Mouse (Mus musculus): ENCODE measurements around the gene Akap1.

Akap1 gene

GRCm38 (mm10) chr11:88873667-88874030 is 9.3 kb upstream of the Akap1 start:
- DNase-seq = no peak

GRCm38 (mm10) chr11:88873027-88873666 is 8.8 kb upstream of the Akap1 start:
- DNase-seq = no peak

- no peak for DNase-seq
Observed at GRCm38 (mm10) chr11:88869443-88869842, 5.1 kb upstream of the Akap1 start.

- DNase-seq = peak; percentile 68
Observed at GRCm38 (mm10) chr11:88863904-88864457, 405 bp downstream of the Akap1 start.

- DNase-seq = peak; percentile 73
Observed at GRCm38 (mm10) chr11:88863071-88863903, 1.1 kb downstream of the Akap1 start.

GRCm38 (mm10) chr11:88862355-88862754 is 2.0 kb downstream of the Akap1 start:
- DNase-seq = no peak

GRCm38 (mm10) chr11:88861060-88861459 is 3.3 kb downstream of the Akap1 start:
- no peak for DNase-seq

GRCm38 (mm10) chr11:88860641-88861040 is 3.7 kb downstream of the Akap1 start:
- DNase-seq = no peak

GRCm38 (mm10) chr11:88857311-88858005 is 6.9 kb downstream of the Akap1 start:
- DNase-seq = no peak

- DNase-seq = no peak
Observed at GRCm38 (mm10) chr11:88856383-88856782, 8.0 kb downstream of the Akap1 start.

- DNase-seq = no peak
Observed at GRCm38 (mm10) chr11:88855795-88856194, 8.6 kb downstream of the Akap1 start.

GRCm38 (mm10) chr11:88853588-88853987 is 10.8 kb downstream of the Akap1 start:
- DNase-seq = no peak

GRCm38 (mm10) chr11:88852806-88853205 is 11.6 kb downstream of the Akap1 start:
- peak; percentile 44 for DNase-seq

- peak; percentile 85 for DNase-seq
Observed at GRCm38 (mm10) chr11:88851049-88851825, 13.1 kb downstream of the Akap1 start.

- DNase-seq = peak; percentile 45
Observed at GRCm38 (mm10) chr11:88849732-88850131, 14.7 kb downstream of the Akap1 start.

GRCm38 (mm10) chr11:88849284-88849683 is 15.1 kb downstream of the Akap1 start:
- peak; percentile 83 for DNase-seq

- peak; percentile 53 for DNase-seq
Observed at GRCm38 (mm10) chr11:88848590-88848989, 15.8 kb downstream of the Akap1 start.

GRCm38 (mm10) chr11:88847281-88848006 is 16.9 kb downstream of the Akap1 start:
- no peak for DNase-seq

GRCm38 (mm10) chr11:88844384-88844783 is 20.0 kb downstream of the Akap1 start:
- no peak for DNase-seq

- DNase-seq = no peak
Observed at GRCm38 (mm10) chr11:88843305-88843704, 21.1 kb downstream of the Akap1 start.

- DNase-seq = no peak
Observed at GRCm38 (mm10) chr11:88842315-88842975, 21.9 kb downstream of the Akap1 start.

Data from kidney, adult 11 months (tissue).